Mouse (Mus musculus): Measurements from ENCODE around the gene Fam205c. TPM values are rescaled to one million over a fixed set of nuclear protein-coding genes. Genes with fewer than 3 reads are reported as not detected.

Fam205c gene
- polyA plus RNA-seq, 2 experiments = 0.07 to 0.30 TPM

DNA sequence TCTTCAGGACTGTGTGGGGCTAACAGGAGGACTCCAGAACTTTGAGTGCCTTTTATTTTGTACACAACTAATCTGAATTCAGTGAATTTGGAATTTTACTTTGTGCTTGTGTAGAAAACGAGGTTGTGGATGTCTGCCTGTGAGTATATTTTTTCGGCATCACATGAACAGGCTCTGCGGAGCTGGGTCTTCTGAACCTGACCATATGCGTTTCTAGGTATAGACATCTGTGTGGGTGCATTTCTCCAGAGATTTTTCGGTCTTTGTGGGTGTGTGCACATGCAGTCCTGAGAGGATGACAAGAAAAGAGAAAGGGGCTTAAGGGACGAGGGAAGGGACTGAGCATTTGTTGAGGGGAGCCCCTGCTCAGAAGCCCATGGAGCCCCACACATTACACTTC, 12.9 kb upstream of the Fam205c start:
- ATAC-seq (ENCODE audit: insufficient read depth) (no peak), DNase-seq (ENCODE audit: low read depth in 3 of 3, low spot score in 3 of 3) (no peak)
- WGBS (ENCODE audit: insufficient replicate concordance) = 73% methylated on average over 6 of the region's 6 CpGs
- TF ChIP-seq CTCF (IDR thresholded peaks at IDR 0.05; ENCODE audit: low read depth) = no peak
- no peak for TF ChIP-seq EP300 (IDR thresholded peaks at IDR 0.05; ENCODE audit: low read depth)
- Histone ChIP-seq H3K4me2 (ENCODE audit: low read depth) (no peak overlapping the region), H3K27me3 (ENCODE audit: control insufficient read depth, insufficient read depth, low read length) (no peaks in the 10 kb centered on the region), H3K27ac (no peak overlapping the region), H3K4me3 (ENCODE audit: insufficient read depth in 1 of 2, low read depth in 2 of 2, low read length in 2 of 2) (no peak overlapping the region), H3K9ac (replicated peaks) (no peak overlapping the region), H3K9me3 (ENCODE audit: control insufficient read depth, low read length) (no peaks in the 10 kb centered on the region), H3K4me1 (replicated peaks; ENCODE audit: control insufficient read depth in 2 of 2, insufficient read depth in 2 of 2, low read length in 1 of 2) (no peaks in the 10 kb centered on the region; a peak in 1 of 4 replicates), H3K36me3 (replicated peaks; ENCODE audit: control insufficient read depth, insufficient read depth, low read depth) (no peaks in the 10 kb centered on the region)

DNA sequence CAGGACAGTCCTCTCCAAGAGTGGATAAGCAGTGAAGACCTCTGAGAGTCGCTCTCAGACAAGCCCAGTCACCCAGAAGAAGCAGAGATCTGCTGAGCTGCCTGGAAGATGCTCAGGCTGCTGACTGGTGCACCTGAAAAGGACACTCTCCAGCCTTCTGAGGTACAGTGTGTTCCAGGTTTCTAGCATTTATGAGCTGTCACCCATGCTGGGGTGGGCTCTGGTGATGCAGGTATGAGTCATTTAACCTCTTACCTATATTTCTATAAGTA, 6.6 kb upstream of the Fam205c start:
- no peaks in the 10 kb centered on the region for H3K9me3 ChIP-seq (ENCODE audit: control insufficient read depth, low read length)
- no peaks in the 10 kb centered on the region for H3K27me3 ChIP-seq (ENCODE audit: control insufficient read depth, insufficient read depth, low read length)
- 17% methylated on average over 1 of the region's 1 CpGs for WGBS (ENCODE audit: insufficient replicate concordance)
- no peak for DNase-seq (ENCODE audit: low read depth in 3 of 3, low spot score in 3 of 3)
- no peak for TF ChIP-seq CTCF (IDR thresholded peaks at IDR 0.05; ENCODE audit: low read depth)
- TF ChIP-seq EP300 (IDR thresholded peaks at IDR 0.05; ENCODE audit: low read depth) = no peak
- H3K27ac ChIP-seq = peak overlapping the region; percentile 85
- peak overlapping the region; percentile 82 for H3K9ac ChIP-seq (replicated peaks)
- no peaks in the 10 kb centered on the region for H3K36me3 ChIP-seq (replicated peaks; ENCODE audit: control insufficient read depth, insufficient read depth, low read depth)
- peak overlapping the region; percentile 66 for H3K4me2 ChIP-seq (ENCODE audit: low read depth)
- peak; percentile 76 for ATAC-seq (ENCODE audit: insufficient read depth)
- peak overlapping the region; percentile 64 to 79 for H3K4me3 ChIP-seq (ENCODE audit: insufficient read depth in 1 of 2, low read depth in 2 of 2, low read length in 2 of 2)
- H3K4me1 ChIP-seq (replicated peaks; ENCODE audit: control insufficient read depth in 2 of 2, insufficient read depth in 2 of 2, low read length in 1 of 2) = peaks cover 23 to 37% of the 10 kb centered on the region in 2 experiments

DNA sequence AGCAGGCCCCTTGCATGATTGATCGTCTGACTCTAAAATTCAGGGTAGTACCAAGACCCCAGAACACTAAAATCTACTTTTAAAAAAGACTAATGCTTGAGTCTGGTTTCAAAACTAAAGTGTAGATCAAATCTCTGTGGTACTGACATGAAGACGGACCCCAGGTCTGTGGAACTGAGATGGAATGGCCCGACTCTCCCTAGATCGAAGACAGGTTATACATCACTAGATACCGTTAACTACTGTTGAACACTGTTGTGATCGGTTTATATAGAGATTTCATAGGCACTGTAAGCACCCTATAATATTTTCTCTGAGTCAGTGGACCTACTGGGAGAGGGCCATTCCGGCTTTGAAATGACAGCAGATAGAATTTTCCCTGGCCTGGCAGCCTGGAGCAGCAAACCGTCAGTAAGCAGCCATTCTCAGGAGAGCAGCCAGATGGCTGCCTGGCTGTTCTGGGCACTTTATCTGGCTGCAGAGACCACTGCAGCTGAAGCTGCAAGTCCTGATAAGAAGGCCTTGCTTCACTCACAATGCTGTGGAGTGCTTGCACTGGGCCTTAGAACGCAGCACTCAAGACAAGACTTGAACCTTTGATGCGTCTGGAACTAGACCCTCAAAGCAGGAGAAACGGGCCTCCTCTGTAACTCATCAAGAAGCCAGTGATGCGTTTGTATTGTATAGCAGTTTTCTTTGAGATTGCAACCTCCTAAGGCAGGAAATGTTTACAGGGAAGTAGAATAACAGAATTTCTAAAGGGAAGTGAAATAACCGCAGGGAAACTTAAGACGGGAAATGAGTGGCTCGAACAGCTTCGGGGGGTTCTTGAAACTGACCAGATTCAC, 6.0 kb upstream of the Fam205c start:
- Histone ChIP-seq H3K4me2 (ENCODE audit: low read depth) (peak overlapping the region; percentile 66), H3K9me3 (ENCODE audit: control insufficient read depth, low read length) (no peaks in the 10 kb centered on the region), H3K9ac (replicated peaks) (peak overlapping the region; percentile 82), H3K36me3 (replicated peaks; ENCODE audit: control insufficient read depth, insufficient read depth, low read depth) (no peaks in the 10 kb centered on the region), H3K4me3 (ENCODE audit: insufficient read depth in 1 of 2, low read depth in 2 of 2, low read length in 2 of 2) (peak overlapping the region; percentile 64 to 79), H3K27ac (peak overlapping the region; percentile 85), H3K4me1 (replicated peaks; ENCODE audit: control insufficient read depth in 2 of 2, insufficient read depth in 2 of 2, low read length in 1 of 2) (peaks cover 23 to 37% of the 10 kb centered on the region in 2 experiments), H3K27me3 (ENCODE audit: control insufficient read depth, insufficient read depth, low read length) (no peaks in the 10 kb centered on the region)
- DNase-seq (ENCODE audit: low read depth in 3 of 3, low spot score in 3 of 3) (peak; percentile 86 to 90 (median 87)), ATAC-seq (ENCODE audit: insufficient read depth) (peak; percentile 98)
- WGBS (ENCODE audit: insufficient replicate concordance) = 25% methylated on average over 16 of the region's 16 CpGs
- TF ChIP-seq CTCF (IDR thresholded peaks at IDR 0.05; ENCODE audit: low read depth) (peak; percentile 55), EP300 (IDR thresholded peaks at IDR 0.05; ENCODE audit: low read depth) (peak; percentile 98)

GRCm38 (mm10) chr4:42877657-42878056, 3.6 kb upstream of the Fam205c start:
- Histone ChIP-seq H3K4me1 (replicated peaks; ENCODE audit: control insufficient read depth in 2 of 2, insufficient read depth in 2 of 2, low read length in 1 of 2) (peaks cover 23 to 37% of the 10 kb centered on the region in 2 experiments), H3K36me3 (replicated peaks; ENCODE audit: control insufficient read depth, insufficient read depth, low read depth) (no peaks in the 10 kb centered on the region), H3K27ac (0 out of 2 replicates have a peak overlapping the region, but pooled peaks have one; percentile 9), H3K4me3 (ENCODE audit: insufficient read depth in 1 of 2, low read depth in 2 of 2, low read length in 2 of 2) (no peak overlapping the region), H3K4me2 (ENCODE audit: low read depth) (peak overlapping the region; percentile 6), H3K27me3 (ENCODE audit: control insufficient read depth, insufficient read depth, low read length) (no peaks in the 10 kb centered on the region), H3K9ac (replicated peaks) (no peak overlapping the region), H3K9me3 (ENCODE audit: control insufficient read depth, low read length) (no peaks in the 10 kb centered on the region)
- ATAC-seq (ENCODE audit: insufficient read depth) (peak; percentile 26; the same call in 1 of the 2 replicates), DNase-seq (ENCODE audit: low read depth in 3 of 3, low spot score in 3 of 3) (peak; percentile 57 to 70 (median 61))
- 59% methylated on average over 2 of the region's 2 CpGs for WGBS (ENCODE audit: insufficient replicate concordance)
- TF ChIP-seq CTCF (IDR thresholded peaks at IDR 0.05; ENCODE audit: low read depth) (no peak), EP300 (IDR thresholded peaks at IDR 0.05; ENCODE audit: low read depth) (peak; percentile 85)

DNA sequence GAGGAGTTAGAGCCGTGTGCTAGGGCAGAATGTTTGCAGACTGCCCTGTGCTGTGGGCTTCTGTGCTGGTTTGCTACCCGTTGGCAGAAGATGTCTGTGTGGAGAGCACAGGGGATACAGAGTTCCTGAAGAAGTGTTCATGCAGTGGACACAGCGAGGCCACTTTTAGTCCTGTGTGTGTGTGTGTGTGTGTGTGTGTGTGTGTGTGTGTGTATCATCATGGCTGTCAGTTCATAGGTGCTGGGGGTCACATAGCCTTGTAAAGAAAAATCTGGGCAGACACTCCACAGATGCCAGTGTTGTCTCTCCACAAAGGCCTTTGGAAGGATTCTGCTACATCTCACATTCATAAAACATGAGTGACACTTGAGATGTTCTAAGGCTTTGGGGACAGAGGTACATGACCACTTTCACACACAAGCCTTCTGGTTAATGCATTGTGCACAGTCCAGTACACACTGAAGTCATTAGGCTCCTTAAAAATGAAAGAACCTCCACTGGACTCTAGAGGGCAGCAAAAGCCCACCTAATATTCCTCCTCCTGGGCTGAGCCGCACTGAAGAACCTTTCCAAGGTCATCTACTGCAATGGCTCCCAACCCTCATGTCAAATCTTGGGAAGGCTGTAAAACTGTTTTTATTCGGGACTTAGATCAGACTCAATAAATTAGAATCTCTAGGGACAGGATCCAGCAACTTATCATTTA, 2.7 kb upstream of the Fam205c start:
- no peaks in the 10 kb centered on the region for H3K27me3 ChIP-seq (ENCODE audit: control insufficient read depth, insufficient read depth, low read length)
- H3K27ac ChIP-seq = no peak overlapping the region; the same call in 1 of the 2 replicates
- ATAC-seq (ENCODE audit: insufficient read depth) (peak; percentile 40; the same call in 1 of the 2 replicates), DNase-seq (ENCODE audit: low read depth in 3 of 3, low spot score in 3 of 3) (peak in 2 of 3 experiments; percentile 61 to 69)
- no peak for TF ChIP-seq EP300 (IDR thresholded peaks at IDR 0.05; ENCODE audit: low read depth)
- peak; percentile 79 for TF ChIP-seq CTCF (IDR thresholded peaks at IDR 0.05; ENCODE audit: low read depth)
- H3K4me1 ChIP-seq (replicated peaks; ENCODE audit: control insufficient read depth in 2 of 2, insufficient read depth in 2 of 2, low read length in 1 of 2) = peaks cover 23 to 40% of the 10 kb centered on the region in 2 experiments
- no peak overlapping the region for H3K9ac ChIP-seq (replicated peaks)
- no peaks in the 10 kb centered on the region for H3K36me3 ChIP-seq (replicated peaks; ENCODE audit: control insufficient read depth, insufficient read depth, low read depth)
- H3K4me3 ChIP-seq (ENCODE audit: insufficient read depth in 1 of 2, low read depth in 2 of 2, low read length in 2 of 2) = no peak overlapping the region
- H3K4me2 ChIP-seq (ENCODE audit: low read depth) = no peak overlapping the region
- 24% methylated on average over 5 of the region's 5 CpGs for WGBS (ENCODE audit: insufficient replicate concordance)
- no peaks in the 10 kb centered on the region for H3K9me3 ChIP-seq (ENCODE audit: control insufficient read depth, low read length)
